Mouse (Mus musculus) midbrain, embryonic 11.5 days (tissue): Measurements from ENCODE around the gene Aak1. TPM values are rescaled to one million over a fixed set of nuclear protein-coding genes. Genes with fewer than 3 reads are reported as not detected.
A peak's percentile ranks its signal among the peaks of the same experiment; 100 is the strongest.

Experiments used
- ATAC-seq: fragments of 200-750 bp; cut with Nextera tagmentation; 2 replicates; pipeline ENCODE4 v1.8.0; 2017; ENCODE audit warnings: moderate TSS enrichment, moderate library complexity; ENCODE audit not compliant: low FRiP score
- DNase-seq: peaks from one replicate; pipeline ENCODE4 v3.0.0; 2015; ENCODE audit warnings: low spot score; ENCODE audit errors: missing footprints
- H3K27ac ChIP-seq: fragments of 300-500 bp; sonication (generic); 2 replicates; pipeline ENCODE4 v1.5.1; 2014; ENCODE audit warnings: low read depth, low read length
- H3K27me3 ChIP-seq: fragments of 300-500 bp; sonication (generic); 2 replicates; pipeline ENCODE4 v1.6.1; 2014; ENCODE audit warnings: mild to moderate bottlenecking, low read length, moderate library complexity, mixed read lengths; ENCODE audit not compliant: control insufficient read depth, insufficient read depth
- H3K36me3 ChIP-seq: fragments of 300-500 bp; sonication (generic); 2 replicates; pipeline ENCODE4 v1.6.1; 2014; ENCODE audit warnings: mild to moderate bottlenecking, low read length, moderate library complexity, mixed read lengths; ENCODE audit not compliant: control insufficient read depth, insufficient read depth
- H3K4me1 ChIP-seq: fragments of 300-500 bp; sonication (generic); 2 replicates; pipeline ENCODE4 v1.6.1; 2014; ENCODE audit warnings: low read length; ENCODE audit not compliant: control insufficient read depth, insufficient read depth
- H3K4me2 ChIP-seq: fragments of 300-500 bp; sonication (generic); 2 replicates; pipeline ENCODE4 v1.6.1; 2014; ENCODE audit warnings: mild to moderate bottlenecking, moderate library complexity
- H3K4me3 ChIP-seq: fragments of 300-500 bp; sonication (generic); 2 replicates; pipeline ENCODE4 v1.5.1; 2014; ENCODE audit warnings: low read depth, low read length
- H3K9ac ChIP-seq: fragments of 300-500 bp; sonication (generic); 2 replicates; pipeline ENCODE4 v1.6.1; 2014; ENCODE audit warnings: low read length
- H3K9me3 ChIP-seq: fragments of 300-500 bp; sonication (generic); 2 replicates; pipeline ENCODE4 v1.6.1; 2016; ENCODE audit warnings: low read length; ENCODE audit not compliant: control insufficient read depth
- WGBS: fragments of 180-500 bp; shearing (Covaris S2); extraction: QIAGEN DNeasy Blood & Tissue Kit; methylation state at CpG from one replicate; pipeline ENCODE4 v1.1.7; 2014; 5-methylcytosine and 5-hydroxymethylcytosine counted together
- polyA plus RNA-seq: library from polyadenylated mRNA; unstranded; fragments of >200 nt; fragmentation: Nextera tagmentation; extraction: Ambion mirVana; gene quantifications from 2 replicates; pipeline ENCODE4 v1.2.1, GENCODE M21; 2014

The Aak1 gene
- polyA plus RNA-seq, 1 experiment from 2014 or later: 17.1 TPM

GRCm38 (mm10) chr6:87001995-87002394 is 152.7 kb downstream of the Aak1 start:
- no peaks in the 10 kb centered on the region for H3K9me3 ChIP-seq
- ATAC-seq (no peak), DNase-seq (no peak)
- H3K27ac ChIP-seq: no peak overlapping the region
- H3K36me3 ChIP-seq: no peaks in the 10 kb centered on the region
- no peaks in the 10 kb centered on the region for H3K27me3 ChIP-seq
- H3K4me3 ChIP-seq: no peak overlapping the region
- no peak overlapping the region for H3K4me2 ChIP-seq
- 91% methylated on average over 6 of the region's 6 CpGs for WGBS
- H3K9ac ChIP-seq: no peak overlapping the region
- no peaks in the 10 kb centered on the region for H3K4me1 ChIP-seq

DNA sequence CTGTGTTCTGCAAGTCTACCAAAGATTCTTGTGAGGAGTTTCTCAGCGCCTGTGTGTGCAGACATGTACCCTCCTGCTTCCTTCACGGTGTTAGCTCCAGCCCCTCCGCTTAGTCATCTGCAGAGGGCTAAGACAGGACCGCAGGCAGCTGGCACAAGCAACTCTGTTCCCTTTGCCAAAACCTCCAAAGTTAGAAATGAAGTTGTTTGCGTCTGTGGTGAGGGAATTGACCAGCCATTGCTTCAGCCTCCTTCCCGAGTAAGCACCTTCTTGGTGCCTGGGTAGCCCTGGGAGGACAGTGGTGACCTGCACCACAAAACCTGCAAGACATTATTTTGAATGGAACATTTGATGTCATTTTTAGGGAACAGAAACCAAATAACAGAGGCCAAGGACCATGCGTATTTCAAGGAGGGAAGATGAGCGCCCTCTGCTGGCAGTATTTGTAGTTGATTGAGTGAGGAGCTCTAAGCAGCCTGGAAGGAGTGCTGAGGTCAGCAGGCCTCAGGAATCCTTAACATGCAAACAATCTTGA is 153.3 kb downstream of the Aak1 start:
- no peak overlapping the region for H3K9ac ChIP-seq
- 55% methylated on average over 8 of the region's 8 CpGs for WGBS
- no peak overlapping the region for H3K4me3 ChIP-seq
- no peaks in the 10 kb centered on the region for H3K9me3 ChIP-seq
- DNase-seq (peak; percentile 95), ATAC-seq (no peak)
- no peaks in the 10 kb centered on the region for H3K36me3 ChIP-seq
- H3K4me1 ChIP-seq: no peaks in the 10 kb centered on the region
- no peaks in the 10 kb centered on the region for H3K27me3 ChIP-seq
- H3K4me2 ChIP-seq: no peak overlapping the region
- no peak overlapping the region for H3K27ac ChIP-seq

DNA sequence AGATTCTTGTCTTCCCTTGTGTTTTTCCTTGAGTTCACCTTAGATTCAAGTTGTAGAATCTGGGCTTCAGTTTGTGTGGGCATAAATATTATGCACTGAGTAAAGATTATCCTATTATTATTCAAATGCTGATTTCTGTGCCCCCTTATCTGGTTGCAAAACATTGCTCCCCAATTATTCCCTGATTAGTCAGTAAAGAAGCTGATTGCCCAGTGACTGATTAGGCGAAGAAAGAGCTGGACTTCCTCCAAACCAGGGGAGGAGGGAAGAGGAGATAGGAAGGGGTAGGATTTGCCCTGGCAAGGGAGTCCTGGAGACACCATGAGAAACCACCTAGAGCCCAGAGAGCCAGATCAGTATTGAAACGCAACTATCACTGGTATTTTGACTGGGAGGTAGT is 154.8 kb downstream of the Aak1 start:
- H3K9ac ChIP-seq: no peak overlapping the region
- H3K27me3 ChIP-seq: no peaks in the 10 kb centered on the region
- no peaks in the 10 kb centered on the region for H3K9me3 ChIP-seq
- no peaks in the 10 kb centered on the region for H3K4me1 ChIP-seq
- no peak overlapping the region for H3K4me3 ChIP-seq
- H3K4me2 ChIP-seq: no peak overlapping the region
- WGBS: 72% methylated on average over 2 of the region's 2 CpGs
- DNase-seq: no peak
- no peak for ATAC-seq
- no peak overlapping the region for H3K27ac ChIP-seq
- no peaks in the 10 kb centered on the region for H3K36me3 ChIP-seq

DNA sequence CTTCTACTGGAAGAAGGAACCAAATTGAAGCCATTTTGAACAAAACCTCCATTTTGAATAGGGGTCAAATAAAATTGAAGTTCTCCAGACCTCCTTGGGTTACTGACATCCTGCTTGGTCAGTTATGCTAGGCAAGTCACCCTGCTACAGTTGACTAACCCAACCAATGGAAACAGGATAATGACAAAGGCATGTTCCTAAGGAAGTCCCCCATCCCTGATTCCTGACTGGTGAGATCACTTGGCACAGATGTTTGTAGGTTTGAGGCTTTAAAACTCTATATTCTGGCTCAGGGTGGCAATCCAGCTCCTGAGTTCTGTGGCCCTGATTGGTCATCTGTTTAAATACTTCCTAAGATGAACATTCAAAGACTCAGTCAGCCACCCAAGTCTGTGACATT is 156.3 kb downstream of the Aak1 start:
- Histone ChIP-seq H3K27ac (no peak overlapping the region), H3K4me1 (peaks cover 3% of the 10 kb centered on the region; the same call in 1 of the 2 replicates), H3K9me3 (no peaks in the 10 kb centered on the region), H3K4me3 (no peak overlapping the region), H3K4me2 (no peak overlapping the region), H3K36me3 (no peaks in the 10 kb centered on the region), H3K27me3 (no peaks in the 10 kb centered on the region), H3K9ac (no peak overlapping the region)
- DNase-seq: no peak
- ATAC-seq: no peak

DNA sequence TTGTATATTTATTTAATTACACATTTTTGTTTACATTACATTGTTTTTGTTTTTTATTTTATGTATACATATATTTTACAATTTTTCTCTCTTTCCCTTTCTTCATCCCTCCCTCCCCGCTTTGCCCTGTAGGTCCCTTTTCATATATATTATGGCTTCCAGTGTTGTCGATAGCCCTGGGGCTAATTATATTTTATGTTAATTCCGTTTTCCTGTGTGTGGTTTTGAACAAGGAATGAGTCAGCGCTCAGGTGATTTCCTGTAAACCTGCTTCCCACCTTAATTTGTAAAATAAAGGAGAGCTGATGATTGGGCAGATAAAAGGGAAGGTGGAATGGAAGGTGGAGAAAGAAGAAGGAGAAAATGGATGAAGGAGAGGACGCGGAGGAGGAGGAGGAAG is 159.6 kb downstream of the Aak1 start, which contains the start of gene Nfu1:
Gene Nfu1, plus strand, starts transcription at position 350 of the 400 bp plus-strand sequence.
- ATAC-seq: no peak
- DNase-seq: no peak
- peaks cover 5% of the 10 kb centered on the region; the same call in 1 of the 2 replicates for H3K4me1 ChIP-seq
- H3K27me3 ChIP-seq: no peaks in the 10 kb centered on the region
- H3K9ac ChIP-seq: peak within 1 kb of the TSS; percentile 76
- 81% methylated on average over 6 of the region's 6 CpGs for WGBS
- H3K9me3 ChIP-seq: no peaks in the 10 kb centered on the region
- H3K4me2 ChIP-seq: peak within 1 kb of the TSS; percentile 66
- H3K36me3 ChIP-seq: no peaks in the 10 kb centered on the region
- peak within 1 kb of the TSS; percentile 56 for H3K4me3 ChIP-seq
- peak within 1 kb of the TSS; percentile 17; the same call in 1 of the 2 replicates for H3K27ac ChIP-seq

GRCm38 (mm10) chr6:87009692-87010328 is 160.5 kb downstream of the Aak1 start:
- Histone ChIP-seq H3K27me3 (no peaks in the 10 kb centered on the region), H3K4me1 (peaks cover 5% of the 10 kb centered on the region; the same call in 1 of the 2 replicates), H3K4me3 (peak overlapping the region; percentile 56), H3K9ac (peak overlapping the region; percentile 76), H3K4me2 (peak overlapping the region; percentile 66), H3K27ac (peak overlapping the region; percentile 17; the same call in 1 of the 2 replicates), H3K36me3 (no peaks in the 10 kb centered on the region), H3K9me3 (no peaks in the 10 kb centered on the region)
- peak; percentile 96 for ATAC-seq
- peak; percentile 99 for DNase-seq
- WGBS: under 1% methylated on average over 36 of the region's 36 CpGs

DNA sequence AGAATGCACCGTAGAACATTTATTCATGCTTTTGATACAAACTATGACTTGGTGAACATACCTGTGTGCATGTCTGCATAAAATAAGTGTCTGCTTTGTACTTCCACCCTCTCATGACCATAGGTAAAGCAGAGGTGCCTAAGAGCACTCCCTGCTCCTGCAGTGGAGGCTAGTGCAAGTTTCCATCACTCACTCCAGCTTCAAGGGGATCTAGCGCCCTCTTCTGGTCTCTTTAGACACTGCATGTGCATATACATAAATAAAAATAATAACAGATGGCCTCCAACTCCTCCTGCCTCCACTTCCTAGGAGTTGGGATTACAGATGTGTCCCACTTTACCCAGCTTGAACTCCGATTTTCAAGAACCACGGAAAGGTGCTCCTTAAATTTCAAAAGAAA is 167.6 kb downstream of the Aak1 start:
- Histone ChIP-seq H3K27me3 (no peaks in the 10 kb centered on the region), H3K36me3 (peaks cover 11% of the 10 kb centered on the region), H3K9me3 (peaks cover 3% of the 10 kb centered on the region; the same call in 1 of the 2 replicates), H3K9ac (no peak overlapping the region), H3K4me1 (no peaks in the 10 kb centered on the region), H3K4me2 (no peak overlapping the region), H3K27ac (no peak overlapping the region), H3K4me3 (no peak overlapping the region)
- ATAC-seq (no peak), DNase-seq (peak; percentile 86)
- 63% methylated on average over 4 of the region's 4 CpGs for WGBS

- 89% methylated on average over 8 of the region's 8 CpGs for WGBS
- no peak overlapping the region for H3K4me2 ChIP-seq
- H3K36me3 ChIP-seq: peaks cover 11% of the 10 kb centered on the region
Measured at GRCm38 (mm10) chr6:87018874-87019273, 169.6 kb downstream of the Aak1 start.

DNA sequence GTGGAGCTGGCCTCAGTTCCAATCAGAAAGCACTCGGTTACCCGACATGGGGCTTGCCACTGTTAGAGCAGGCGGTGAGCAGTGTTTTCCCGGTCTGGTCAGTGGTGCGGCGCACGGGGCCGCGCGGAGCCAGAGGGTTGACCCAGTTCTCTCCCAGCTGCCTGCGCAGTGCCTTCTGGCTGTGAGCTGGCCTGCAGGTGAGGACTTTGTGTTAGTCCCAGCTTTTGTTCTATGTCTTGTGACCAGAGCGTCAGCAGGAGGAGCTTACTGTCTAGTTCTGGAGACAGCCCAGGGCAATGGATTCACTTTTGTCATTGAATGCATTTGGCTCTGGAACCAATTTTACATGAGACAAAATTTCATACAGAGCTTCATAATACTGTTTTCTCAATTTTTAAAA is 172.5 kb downstream of the Aak1 start:
- Histone ChIP-seq H3K9me3 (peaks cover 3% of the 10 kb centered on the region; the same call in 1 of the 2 replicates), H3K27me3 (no peaks in the 10 kb centered on the region), H3K4me1 (no peaks in the 10 kb centered on the region), H3K4me2 (no peak overlapping the region), H3K9ac (no peak overlapping the region), H3K4me3 (no peak overlapping the region), H3K27ac (no peak overlapping the region), H3K36me3 (peaks cover 19% of the 10 kb centered on the region)
- DNase-seq (peak; percentile 23), ATAC-seq (no peak)
- WGBS: 97% methylated on average over 12 of the region's 12 CpGs

More at GRCm38 (mm10) chr6:87018874-87019273, 169.6 kb downstream of the Aak1 start:
- peaks cover 3% of the 10 kb centered on the region; the same call in 1 of the 2 replicates for H3K9me3 ChIP-seq
- no peak for DNase-seq
- no peak overlapping the region for H3K4me3 ChIP-seq
- H3K9ac ChIP-seq: no peak overlapping the region
- no peak for ATAC-seq
- H3K27ac ChIP-seq: no peak overlapping the region
- no peaks in the 10 kb centered on the region for H3K4me1 ChIP-seq
- no peaks in the 10 kb centered on the region for H3K27me3 ChIP-seq
